Mouse (Mus musculus) lung, postnatal 0 days (tissue): ENCODE measurements around the gene Tex9. TPM values are rescaled to one million over a fixed set of nuclear protein-coding genes. Genes with fewer than 3 reads are reported as not detected.

Experiments
- ATAC-seq: fragments of 200-750 bp; cut with Nextera tagmentation; 2 replicates; pipeline ENCODE4 v1.8.0; 2017; ENCODE audit warnings: moderate library complexity
- DNase-seq: peaks from one replicate; pipeline ENCODE4 v3.0.0-alpha.2; 2016; ENCODE audit warnings: low spot score
- H3K27ac ChIP-seq: fragments of 300-500 bp; sonication (generic); 2 replicates; pipeline ENCODE4 v1.5.1; 2014; ENCODE audit warnings: antibody characterized with exemption, mild to moderate bottlenecking, low read length, mixed read lengths
- H3K27me3 ChIP-seq: fragments of 300-500 bp; sonication (generic); replicated peaks from 2 replicates; pipeline ENCODE4 v1.6.1; 2014; ENCODE audit warnings: low read length, mixed read lengths; ENCODE audit not compliant: insufficient read depth
- H3K36me3 ChIP-seq: fragments of 300-500 bp; sonication (generic); 2 replicates; pipeline ENCODE4 v1.6.1; 2014; ENCODE audit warnings: low read length, mixed read lengths; ENCODE audit not compliant: insufficient read depth
- H3K4me1 ChIP-seq: fragments of 300-500 bp; sonication (generic); 2 replicates; pipeline ENCODE4 v1.6.1; 2014; ENCODE audit warnings: antibody characterized with exemption, low read depth, low read length, mixed read lengths; ENCODE audit not compliant: insufficient read depth
- H3K4me2 ChIP-seq: fragments of 300-500 bp; sonication (generic); replicated peaks from 2 replicates; pipeline ENCODE4 v1.6.1; 2014; ENCODE audit warnings: low read depth, mild to moderate bottlenecking, low read length, moderate library complexity, mixed read lengths
- H3K4me3 ChIP-seq: fragments of 300-500 bp; sonication (generic); 2 replicates; pipeline ENCODE4 v1.5.1; 2014; ENCODE audit warnings: low read depth, low read length
- H3K9ac ChIP-seq: fragments of 300-500 bp; sonication (generic); replicated peaks from 2 replicates; pipeline ENCODE4 v1.6.1; 2014; ENCODE audit warnings: low read depth, mild to moderate bottlenecking
- H3K9me3 ChIP-seq: fragments of 300-500 bp; sonication (generic); 2 replicates; pipeline ENCODE4 v1.6.1; 2016; ENCODE audit warnings: low read length, mixed read lengths
- CTCF ChIP-seq: IDR thresholded peaks from 2 replicates; pipeline ENCODE4 v1.5.1; 2016; ENCODE audit warnings: antibody characterized with exemption, mild to moderate bottlenecking
- EP300 ChIP-seq: IDR thresholded peaks from 2 replicates; pipeline ENCODE4 v1.6.1; 2016; ENCODE audit warnings: antibody characterized with exemption, mild to moderate bottlenecking, control low read depth
- WGBS: fragments of 180-500 bp; shearing (Covaris S2); extraction: QIAGEN DNeasy Blood & Tissue Kit; methylation state at CpG from one replicate; pipeline ENCODE4 v1.1.7; 2014; 5-methylcytosine and 5-hydroxymethylcytosine counted together
- polyA plus RNA-seq: library from polyadenylated mRNA; unstranded; fragments of >200 nt; fragmentation: Nextera tagmentation; extraction: Ambion mirVana; gene quantifications from 2 replicates; pipeline ENCODE4 v1.2.1, GENCODE M21; 2015

Tex9 gene
- polyA plus RNA-seq, 1 experiment from 2014 or later: 7.6 TPM

DNA sequence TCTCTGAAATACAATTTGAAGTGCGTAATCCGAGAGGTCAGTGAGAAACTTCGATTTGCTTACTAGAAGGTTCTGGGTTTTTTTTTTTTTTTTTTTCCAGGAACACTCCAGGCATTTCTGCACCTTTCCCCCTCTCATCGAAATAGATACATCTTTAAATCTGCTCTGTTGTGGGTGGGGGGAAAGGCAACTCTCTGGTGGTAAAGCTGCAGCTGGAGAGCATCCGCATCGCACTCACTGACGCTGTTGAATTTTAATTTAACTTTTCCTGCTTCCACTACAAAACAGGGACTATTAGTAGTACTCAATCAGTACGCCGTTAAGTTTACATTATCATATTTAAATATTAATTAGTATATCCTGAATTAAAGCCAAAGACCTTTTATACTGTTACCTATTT, 53.3 kb downstream of the Tex9 start:
- Histone ChIP-seq H3K4me3 (peak overlapping the region; percentile 49), H3K9me3 (no peaks in the 10 kb centered on the region), H3K27me3 (no peaks in the 10 kb centered on the region), H3K9ac (no peak overlapping the region), H3K4me1 (peaks cover 4% of the 10 kb centered on the region; the same call in 1 of the 2 replicates), H3K27ac (no peak overlapping the region), H3K4me2 (peak overlapping the region; percentile 67), H3K36me3 (no peaks in the 10 kb centered on the region)
- TF ChIP-seq EP300 (no peak), CTCF (no peak)
- ATAC-seq (no peak; the same call in 1 of the 2 replicates), DNase-seq (no peak)
- 2% methylated on average over 9 of the region's 9 CpGs for WGBS

DNA sequence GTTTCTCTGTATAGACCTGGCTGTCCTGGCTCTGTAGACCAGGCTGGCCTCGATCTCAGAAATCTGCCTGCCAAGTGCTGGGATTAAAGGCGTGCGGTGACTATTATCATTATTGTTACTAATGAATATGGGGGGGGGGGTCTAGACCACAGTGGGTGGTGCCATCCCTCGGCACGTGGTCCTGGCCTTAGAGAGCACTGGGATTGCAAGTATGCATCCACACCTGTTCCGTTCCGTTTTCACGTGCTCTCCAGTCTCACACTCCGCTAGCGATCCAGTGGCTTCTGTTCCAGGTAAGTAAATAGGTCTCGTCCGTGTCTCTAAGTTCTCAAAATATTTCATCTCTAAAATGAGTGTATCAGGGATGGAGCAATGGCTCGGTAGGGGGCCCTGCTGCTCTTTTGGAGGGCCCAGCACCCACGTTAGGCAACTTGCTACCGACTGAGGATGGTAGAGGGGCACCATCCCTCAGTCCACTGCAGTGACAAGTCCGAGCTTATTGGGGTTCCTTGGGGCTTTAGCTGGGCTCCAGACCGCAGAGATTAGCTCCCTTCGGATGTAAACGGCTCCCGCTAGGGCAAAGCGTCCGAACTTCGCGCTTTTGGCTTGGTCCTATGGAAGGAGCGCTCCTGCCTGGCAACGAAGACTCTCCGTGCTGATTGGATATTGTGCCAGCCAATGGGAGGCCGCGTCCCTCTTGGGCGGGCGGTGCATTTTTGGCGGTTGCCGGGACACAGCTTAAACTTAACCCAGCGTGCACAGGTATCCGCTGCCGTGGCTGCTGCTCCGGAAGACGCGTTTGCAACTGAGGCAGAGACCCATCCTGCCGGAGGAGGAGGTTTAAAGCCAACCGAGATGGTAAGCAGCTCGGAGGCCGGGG, 54.0 kb downstream of the Tex9 start, which contains the start of gene Mns1:
Gene Mns1, plus strand, starts transcription at position 190 of the 880 bp plus-strand sequence.
- peaks cover 4% of the 10 kb centered on the region; the same call in 1 of the 2 replicates for H3K4me1 ChIP-seq
- H3K4me2 ChIP-seq: peak within 1 kb of the TSS; percentile 67
- no peaks in the 10 kb centered on the region for H3K27me3 ChIP-seq
- 2% methylated on average over 43 of the region's 43 CpGs for WGBS
- peak within 1 kb of the TSS; percentile 49 for H3K4me3 ChIP-seq
- H3K27ac ChIP-seq: no peak within 1 kb of the TSS
- no peaks in the 10 kb centered on the region for H3K9me3 ChIP-seq
- no peaks in the 10 kb centered on the region for H3K36me3 ChIP-seq
- peak; percentile 18; the same call in 1 of the 2 replicates for TF ChIP-seq CTCF
- no peak for TF ChIP-seq EP300
- no peak within 1 kb of the TSS for H3K9ac ChIP-seq
- DNase-seq: peak; percentile 96
- ATAC-seq: peak; percentile 100

DNA sequence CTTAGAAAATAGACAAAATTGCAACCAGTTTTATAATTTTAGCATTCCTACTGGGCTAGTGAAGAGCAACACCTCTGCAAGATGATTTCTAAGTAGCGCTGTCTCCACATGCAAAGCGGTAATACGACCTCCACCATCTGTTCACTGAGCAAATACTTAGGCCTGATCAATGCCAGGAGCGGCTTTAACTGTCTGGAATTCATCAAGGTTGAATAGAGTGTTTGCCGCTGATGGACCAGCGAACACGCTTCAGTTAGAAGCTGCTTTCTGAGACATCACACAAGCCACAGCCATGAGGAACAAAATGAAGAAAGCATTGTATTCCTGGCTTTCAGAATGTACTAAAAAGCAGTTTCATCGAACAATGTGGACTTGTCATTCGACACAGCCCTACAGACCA, 57.1 kb downstream of the Tex9 start:
- ATAC-seq: no peak
- H3K9me3 ChIP-seq: no peaks in the 10 kb centered on the region
- no peaks in the 10 kb centered on the region for H3K36me3 ChIP-seq
- no peak overlapping the region for H3K9ac ChIP-seq
- DNase-seq: no peak
- no peak overlapping the region for H3K4me2 ChIP-seq
- WGBS: 66% methylated on average over 9 of the region's 9 CpGs
- H3K4me1 ChIP-seq: peaks cover 4% of the 10 kb centered on the region; the same call in 1 of the 2 replicates
- TF ChIP-seq EP300 (no peak), CTCF (no peak)
- no peak overlapping the region for H3K27ac ChIP-seq
- H3K27me3 ChIP-seq: no peaks in the 10 kb centered on the region
- no peak overlapping the region for H3K4me3 ChIP-seq

DNA sequence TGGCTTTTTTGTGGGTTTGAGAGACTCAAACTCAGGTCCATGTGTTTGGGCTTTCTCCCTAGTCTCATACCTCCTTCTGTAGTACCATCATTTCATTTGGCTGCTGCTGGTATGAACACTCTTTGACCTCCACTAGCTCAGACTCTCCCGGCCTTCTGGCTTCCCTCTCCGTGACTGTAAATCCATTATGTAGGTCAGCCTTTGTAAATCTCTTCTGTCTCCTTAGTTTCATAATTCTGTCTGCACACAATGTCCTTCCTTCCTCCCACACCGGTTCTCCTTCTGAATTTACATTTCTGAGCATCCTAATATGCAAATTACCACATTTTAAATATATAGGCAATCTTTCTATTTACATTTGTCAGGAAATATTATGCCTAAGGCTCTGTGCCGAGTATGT, 64.2 kb downstream of the Tex9 start:
- no peak overlapping the region for H3K9ac ChIP-seq
- no peaks in the 10 kb centered on the region for H3K9me3 ChIP-seq
- H3K4me2 ChIP-seq: no peak overlapping the region
- no peak overlapping the region for H3K27ac ChIP-seq
- DNase-seq (no peak), ATAC-seq (no peak)
- 54% methylated on average over 4 of the region's 4 CpGs for WGBS
- no peak for TF ChIP-seq EP300
- no peak for TF ChIP-seq CTCF
- H3K27me3 ChIP-seq: no peaks in the 10 kb centered on the region
- H3K4me3 ChIP-seq: no peak overlapping the region
- H3K4me1 ChIP-seq: no peaks in the 10 kb centered on the region
- no peaks in the 10 kb centered on the region for H3K36me3 ChIP-seq

DNA sequence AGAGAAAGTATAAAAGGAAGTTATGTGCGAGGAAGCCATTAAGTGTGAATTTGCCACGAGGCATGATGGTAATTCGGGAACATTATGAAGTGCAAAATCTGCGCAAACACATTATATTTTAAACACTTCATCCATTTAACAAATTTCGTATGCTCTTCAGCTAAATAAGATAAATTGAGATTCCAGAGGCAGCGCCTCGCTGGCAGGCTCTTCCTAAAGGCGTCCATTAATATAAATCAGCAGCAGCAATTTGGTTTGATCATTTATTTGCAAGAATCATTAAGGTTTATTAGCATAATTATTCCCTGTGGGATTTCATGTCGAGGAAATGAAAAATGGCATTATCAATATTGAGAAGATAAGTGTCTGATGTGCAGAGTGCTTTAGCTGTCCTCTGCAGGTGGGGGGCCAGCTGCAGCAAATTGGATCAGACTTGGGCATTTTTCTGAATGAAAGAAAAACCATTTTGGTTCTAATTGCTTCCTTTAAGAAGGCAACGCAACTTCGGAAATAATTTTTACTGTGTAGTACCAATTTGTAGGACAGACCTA, 66.6 kb downstream of the Tex9 start:
- Histone ChIP-seq H3K4me2 (no peak overlapping the region), H3K36me3 (no peaks in the 10 kb centered on the region), H3K4me3 (no peak overlapping the region), H3K27me3 (no peaks in the 10 kb centered on the region), H3K27ac (no peak overlapping the region), H3K9ac (no peak overlapping the region), H3K9me3 (no peaks in the 10 kb centered on the region), H3K4me1 (no peaks in the 10 kb centered on the region)
- DNase-seq (no peak), ATAC-seq (no peak)
- 63% methylated on average over 11 of the region's 11 CpGs for WGBS
- TF ChIP-seq EP300 (no peak), CTCF (no peak)

DNA sequence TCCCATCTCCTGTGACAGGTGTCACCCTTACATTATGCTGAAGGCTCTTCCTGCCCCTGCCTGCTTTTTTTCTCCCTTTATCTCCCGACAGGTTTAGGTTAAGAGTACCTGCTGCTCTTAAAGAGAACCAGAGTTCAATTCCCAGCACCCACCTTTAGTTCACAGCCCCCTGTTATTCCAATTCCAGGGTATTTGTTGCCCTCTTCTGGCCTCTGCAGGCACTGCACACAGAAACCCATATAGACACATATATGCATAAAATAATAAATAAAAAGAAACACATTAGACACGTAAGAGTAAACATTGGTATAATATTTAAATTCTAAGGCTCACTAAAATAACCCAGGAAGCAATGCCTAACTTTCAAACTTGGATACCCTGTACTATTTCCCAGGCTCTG, 69.3 kb downstream of the Tex9 start:
- no peak overlapping the region for H3K27ac ChIP-seq
- DNase-seq (no peak), ATAC-seq (no peak)
- H3K4me3 ChIP-seq: no peak overlapping the region
- H3K9ac ChIP-seq: no peak overlapping the region
- no peaks in the 10 kb centered on the region for H3K4me1 ChIP-seq
- H3K27me3 ChIP-seq: no peaks in the 10 kb centered on the region
- 83% methylated on average over 2 of the region's 2 CpGs for WGBS
- TF ChIP-seq CTCF (no peak), EP300 (no peak)
- no peak overlapping the region for H3K4me2 ChIP-seq
- no peaks in the 10 kb centered on the region for H3K36me3 ChIP-seq
- H3K9me3 ChIP-seq: no peaks in the 10 kb centered on the region
